Mouse (Mus musculus) fibroblast of lung, adult 2 months (primary cell): ENCODE results near the gene Phactr2.
A peak's percentile ranks its signal among the peaks of the same experiment; 100 is the strongest.

ENCODE experiments used
- DNase-seq: peaks from one replicate; pipeline ENCODE4 v3.0.0-alpha.2; 2011; ENCODE audit warnings: low read depth

Phactr2 gene

GRCm38 (mm10) chr10:13328602-13329001 is 145.6 kb downstream of the Phactr2 start:
- no peak for DNase-seq

- no peak for DNase-seq
Observed at GRCm38 (mm10) chr10:13326149-13326873, 147.9 kb downstream of the Phactr2 start.

- DNase-seq, result peak; percentile 24
Observed at GRCm38 (mm10) chr10:13323806-13324411, 150.3 kb downstream of the Phactr2 start.

GRCm38 (mm10) chr10:13323139-13323805 is 150.9 kb downstream of the Phactr2 start:
- DNase-seq, result peak; percentile 21

GRCm38 (mm10) chr10:13314999-13315398 is 159.2 kb downstream of the Phactr2 start:
- no peak for DNase-seq

GRCm38 (mm10) chr10:13312576-13312975 is 161.6 kb downstream of the Phactr2 start:
- no peak for DNase-seq

GRCm38 (mm10) chr10:13311612-13312011 is 162.6 kb downstream of the Phactr2 start:
- no peak for DNase-seq

- no peak for DNase-seq
Observed at GRCm38 (mm10) chr10:13310075-13310474, 164.1 kb downstream of the Phactr2 start.

GRCm38 (mm10) chr10:13304641-13305241 is 169.5 kb downstream of the Phactr2 start:
- no peak for DNase-seq

GRCm38 (mm10) chr10:13303271-13304265 is 170.6 kb downstream of the Phactr2 start:
- no peak for DNase-seq

- DNase-seq, result no peak
Observed at GRCm38 (mm10) chr10:13300601-13301000, 173.6 kb downstream of the Phactr2 start.

- no peak for DNase-seq
Observed at GRCm38 (mm10) chr10:13300196-13300595, 174.0 kb downstream of the Phactr2 start.

- no peak for DNase-seq
Observed at GRCm38 (mm10) chr10:13294886-13295285, 179.3 kb downstream of the Phactr2 start.

GRCm38 (mm10) chr10:13292026-13292425 is 182.2 kb downstream of the Phactr2 start:
- no peak for DNase-seq

- DNase-seq, result no peak
Observed at GRCm38 (mm10) chr10:13289252-13289961, 184.8 kb downstream of the Phactr2 start.

GRCm38 (mm10) chr10:13288296-13288695 is 185.9 kb downstream of the Phactr2 start:
- peak; percentile 54 for DNase-seq

GRCm38 (mm10) chr10:13283441-13283840 is 190.8 kb downstream of the Phactr2 start:
- DNase-seq, result no peak

- no peak for DNase-seq
Observed at GRCm38 (mm10) chr10:13280298-13280853, 193.8 kb downstream of the Phactr2 start.

- DNase-seq, result no peak
Observed at GRCm38 (mm10) chr10:13276298-13276697, 197.9 kb downstream of the Phactr2 start.

- no peak for DNase-seq
Observed at GRCm38 (mm10) chr10:13275152-13275551, 199.1 kb downstream of the Phactr2 start.
